Mouse (Mus musculus) CH12.LX (cell line): Measurements from ENCODE around the gene Inpp5f.

Experiments used
- CTCF ChIP-seq, 2 experiments: IDR thresholded peaks in 1 of 2; conservative IDR thresholded peaks in 1 of 2; 2 replicates each; pipeline ENCODE4 v1.5.1; 2011 to 2012; ENCODE audit warnings: low read depth in 2 of 2, low read length in 2 of 2, improper control_type of control experiment in 1 of 2, inconsistent platforms in 1 of 2, mild to moderate bottlenecking in 1 of 2, moderate library complexity in 1 of 2
- EP300 ChIP-seq: IDR thresholded peaks from 2 replicates; pipeline ENCODE4 v1.6.1; 2011; ENCODE audit warnings: low read length, improper control_type of control experiment
- HCFC1 ChIP-seq: IDR thresholded peaks from 2 replicates; pipeline ENCODE4 v1.6.1; 2012; ENCODE audit warnings: low read depth, mild to moderate bottlenecking, inconsistent platforms, low read length, improper control_type of control experiment
- JUN ChIP-seq: IDR thresholded peaks from 2 replicates; pipeline ENCODE4 v1.6.1; 2011; ENCODE audit warnings: low read depth, mild to moderate bottlenecking, low read length, improper control_type of control experiment, moderate library complexity; ENCODE audit not compliant: insufficient read depth
- KAT2A ChIP-seq: IDR thresholded peaks from 2 replicates; pipeline ENCODE4 v1.6.1; 2012; ENCODE audit warnings: low read length, improper control_type of control experiment, inconsistent platforms; ENCODE audit not compliant: insufficient replicate concordance
- MAX ChIP-seq: IDR thresholded peaks from 2 replicates; pipeline ENCODE4 v1.6.1; 2011; ENCODE audit warnings: low read length, improper control_type of control experiment
- MEF2A ChIP-seq: IDR thresholded peaks from 2 replicates; pipeline ENCODE4 v1.6.1; 2014; ENCODE audit warnings: low read depth, mild to moderate bottlenecking, inconsistent platforms, low read length, improper control_type of control experiment, borderline replicate concordance
- MXI1 ChIP-seq: IDR thresholded peaks from 2 replicates; pipeline ENCODE4 v1.6.1; 2011; ENCODE audit warnings: mild to moderate bottlenecking, low read depth, low read length, improper control_type of control experiment
- NELFE ChIP-seq: IDR thresholded peaks from 2 replicates; pipeline ENCODE4 v1.6.1; 2011; ENCODE audit warnings: low read depth, low read length, improper control_type of control experiment
- POLR2A ChIP-seq: IDR thresholded peaks from 2 replicates; pipeline ENCODE4 v1.6.1; 2011; ENCODE audit warnings: low read depth, mild to moderate bottlenecking, improper control_type of control experiment, low read length
- RAD21 ChIP-seq: IDR thresholded peaks from 2 replicates; pipeline ENCODE4 v1.6.1; 2011; ENCODE audit warnings: low read depth, mild to moderate bottlenecking, low read length, improper control_type of control experiment, moderate library complexity
- TCF12 ChIP-seq: IDR thresholded peaks from 2 replicates; pipeline ENCODE4 v1.6.1; 2014; ENCODE audit warnings: low read depth, mild to moderate bottlenecking, inconsistent platforms, low read length, improper control_type of control experiment
- USF1 ChIP-seq: IDR thresholded peaks from 2 replicates; pipeline ENCODE4 v1.6.1; 2014; ENCODE audit warnings: low read depth, mild to moderate bottlenecking, inconsistent platforms, low read length, improper control_type of control experiment
- ZC3H11A ChIP-seq: IDR thresholded peaks from 2 replicates; pipeline ENCODE4 v1.6.1; 2012; ENCODE audit warnings: low read depth, mild to moderate bottlenecking, inconsistent platforms, low read length, improper control_type of control experiment

DNA sequence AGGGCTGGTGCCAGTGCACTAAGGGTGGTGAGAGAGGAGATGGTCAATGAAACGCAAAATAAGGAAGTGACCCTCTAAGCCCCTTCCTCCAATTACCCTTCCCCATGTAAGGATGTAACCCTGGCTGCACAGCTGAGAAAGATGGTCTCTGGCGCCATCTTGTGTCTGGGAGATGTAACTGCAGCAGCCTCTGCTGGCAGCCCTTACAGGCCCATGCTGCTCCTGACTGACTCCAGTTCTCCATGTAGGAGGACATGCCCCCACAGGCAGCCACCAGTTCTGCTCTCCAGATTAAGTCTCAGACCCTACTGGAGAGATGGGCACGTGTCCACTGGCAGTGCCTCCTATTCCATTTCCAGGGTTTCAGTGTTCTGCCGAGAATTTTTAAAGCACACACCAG lies 94.6 kb downstream of the Inpp5f start:
- TF ChIP-seq CTCF (conservative IDR thresholded peaks at IDR 0.05 in 1 of 2, IDR thresholded peaks at IDR 0.05 in 1 of 2; ENCODE audit: low read depth in 2 of 2, low read length in 2 of 2) (peak; percentile 79 to 99), EP300 (no peak), KAT2A (no peak), POLR2A (no peak), MAX (no peak), MEF2A (no peak), NELFE (no peak), TCF12 (no peak), MXI1 (no peak), HCFC1 (no peak), ZC3H11A (no peak), JUN (no peak), RAD21 (peak; percentile 69), USF1 (no peak)
